Mouse (Mus musculus): ENCODE data around the gene Atxn7l1. TPM values are rescaled to one million over a fixed set of nuclear protein-coding genes. Genes with fewer than 3 reads are reported as not detected.

The Atxn7l1 gene
- polyA plus RNA-seq, 1 experiment, result not detected

- H3K4me3 ChIP-seq (ENCODE audit: insufficient read depth, low read depth, low read length), result no peak overlapping the region
- H3K4me1 ChIP-seq (ENCODE audit: control insufficient read depth, insufficient read depth, low read length), result peaks cover 10% of the 10 kb centered on the region
- TF ChIP-seq POLR2A (IDR thresholded peaks at IDR 0.05; ENCODE audit: insufficient read depth, low read depth, low read length), result no peak
- no peak for TF ChIP-seq CTCF (IDR thresholded peaks at IDR 0.05; ENCODE audit: insufficient read depth, low read depth, low read length)
- H3K27ac ChIP-seq (ENCODE audit: insufficient read depth, low read depth, low read length), result no peak overlapping the region
- 75% methylated on average over 8 of the region's 8 CpGs for WGBS
These were observed 19.2 kb downstream of the Atxn7l1 start for GRCm38 (mm10) chr12:33166712-33167111.

GRCm38 (mm10) chr12:33167545-33167944 is 20.1 kb downstream of the Atxn7l1 start:
- WGBS, result 47% methylated on average over 5 of the region's 5 CpGs
- Histone ChIP-seq H3K4me3 (ENCODE audit: insufficient read depth, low read depth, low read length) (no peak overlapping the region), H3K27ac (ENCODE audit: insufficient read depth, low read depth, low read length) (no peak overlapping the region), H3K4me1 (ENCODE audit: control insufficient read depth, insufficient read depth, low read length) (peaks cover 7% of the 10 kb centered on the region)
- TF ChIP-seq CTCF (IDR thresholded peaks at IDR 0.05; ENCODE audit: insufficient read depth, low read depth, low read length), result no peak
- no peak for TF ChIP-seq POLR2A (IDR thresholded peaks at IDR 0.05; ENCODE audit: insufficient read depth, low read depth, low read length)

DNA sequence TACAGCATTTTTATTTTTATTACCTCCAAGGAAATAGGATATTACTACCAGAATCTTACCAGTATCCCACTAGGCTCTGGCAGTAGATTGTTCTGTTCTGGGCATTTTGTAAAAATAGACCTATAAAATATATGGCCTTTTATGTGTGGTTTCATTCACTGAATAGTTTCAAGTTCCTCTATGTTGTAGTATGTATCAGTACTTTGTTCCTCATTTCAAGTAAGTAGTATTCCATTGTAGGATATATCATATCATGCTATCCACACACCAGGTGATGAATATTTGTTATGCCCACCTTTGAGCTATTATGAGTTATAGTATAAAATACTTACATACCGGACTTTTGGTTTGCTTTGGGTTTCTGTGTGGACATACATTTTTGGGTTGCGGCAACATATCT is 21.0 kb downstream of the Atxn7l1 start:
- no peak overlapping the region for H3K27ac ChIP-seq (ENCODE audit: insufficient read depth, low read depth, low read length)
- H3K4me3 ChIP-seq (ENCODE audit: insufficient read depth, low read depth, low read length), result no peak overlapping the region
- over 99% methylated on average over 2 of the region's 2 CpGs for WGBS
- H3K4me1 ChIP-seq (ENCODE audit: control insufficient read depth, insufficient read depth, low read length), result peaks cover 12% of the 10 kb centered on the region
- TF ChIP-seq POLR2A (IDR thresholded peaks at IDR 0.05; ENCODE audit: insufficient read depth, low read depth, low read length) (no peak), CTCF (IDR thresholded peaks at IDR 0.05; ENCODE audit: insufficient read depth, low read depth, low read length) (no peak)

GRCm38 (mm10) chr12:33169777-33170494 is 22.4 kb downstream of the Atxn7l1 start:
- H3K27ac ChIP-seq (ENCODE audit: insufficient read depth, low read depth, low read length), result no peak overlapping the region
- peaks cover 22% of the 10 kb centered on the region for H3K4me1 ChIP-seq (ENCODE audit: control insufficient read depth, insufficient read depth, low read length)
- no peak overlapping the region for H3K4me3 ChIP-seq (ENCODE audit: insufficient read depth, low read depth, low read length)
- no peak for TF ChIP-seq POLR2A (IDR thresholded peaks at IDR 0.05; ENCODE audit: insufficient read depth, low read depth, low read length)
- TF ChIP-seq CTCF (IDR thresholded peaks at IDR 0.05; ENCODE audit: insufficient read depth, low read depth, low read length), result no peak
- WGBS, result 90% methylated on average over 11 of the region's 11 CpGs

DNA sequence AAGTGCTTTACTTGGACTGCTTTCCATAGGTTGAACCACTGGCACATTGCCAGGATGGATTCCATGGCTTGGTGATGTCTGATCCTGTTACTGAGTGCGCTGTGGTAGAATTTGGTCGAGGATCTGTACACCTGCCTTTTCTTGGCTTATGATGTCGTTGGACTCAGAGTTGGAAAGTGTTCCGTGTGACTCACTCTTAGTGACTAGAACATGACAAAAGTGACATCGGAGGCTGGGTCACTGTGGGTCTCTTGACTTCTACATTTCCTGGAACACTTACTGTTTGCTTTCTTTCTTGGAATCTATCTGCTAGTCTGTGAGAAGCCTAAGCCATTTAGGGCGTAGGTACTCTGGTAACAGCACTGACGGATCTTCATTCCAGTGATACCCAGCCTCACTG is 23.3 kb downstream of the Atxn7l1 start:
- Histone ChIP-seq H3K4me1 (ENCODE audit: control insufficient read depth, insufficient read depth, low read length) (peaks cover 30% of the 10 kb centered on the region), H3K27ac (ENCODE audit: insufficient read depth, low read depth, low read length) (no peak overlapping the region), H3K4me3 (ENCODE audit: insufficient read depth, low read depth, low read length) (no peak overlapping the region)
- TF ChIP-seq POLR2A (IDR thresholded peaks at IDR 0.05; ENCODE audit: insufficient read depth, low read depth, low read length), result no peak
- TF ChIP-seq CTCF (IDR thresholded peaks at IDR 0.05; ENCODE audit: insufficient read depth, low read depth, low read length), result no peak
- 86% methylated on average over 7 of the region's 7 CpGs for WGBS

- Histone ChIP-seq H3K4me1 (ENCODE audit: control insufficient read depth, insufficient read depth, low read length) (peaks cover 33% of the 10 kb centered on the region), H3K27ac (ENCODE audit: insufficient read depth, low read depth, low read length) (no peak overlapping the region), H3K4me3 (ENCODE audit: insufficient read depth, low read depth, low read length) (no peak overlapping the region)
- TF ChIP-seq POLR2A (IDR thresholded peaks at IDR 0.05; ENCODE audit: insufficient read depth, low read depth, low read length), result no peak
- 62% methylated on average over 9 of the region's 9 CpGs for WGBS
These were observed 25.4 kb downstream of the Atxn7l1 start for GRCm38 (mm10) chr12:33172926-33173325.

- no peak overlapping the region for H3K27ac ChIP-seq (ENCODE audit: insufficient read depth, low read depth, low read length)
- 94% methylated on average over 8 of the region's 8 CpGs for WGBS
- TF ChIP-seq POLR2A (IDR thresholded peaks at IDR 0.05; ENCODE audit: insufficient read depth, low read depth, low read length), result no peak
- no peak for TF ChIP-seq CTCF (IDR thresholded peaks at IDR 0.05; ENCODE audit: insufficient read depth, low read depth, low read length)
- peaks cover 33% of the 10 kb centered on the region for H3K4me1 ChIP-seq (ENCODE audit: control insufficient read depth, insufficient read depth, low read length)
- H3K4me3 ChIP-seq (ENCODE audit: insufficient read depth, low read depth, low read length), result no peak overlapping the region
These were observed 26.2 kb downstream of the Atxn7l1 start for GRCm38 (mm10) chr12:33173720-33174141.

- no peak overlapping the region for H3K27ac ChIP-seq (ENCODE audit: insufficient read depth, low read depth, low read length)
- no peak overlapping the region for H3K4me3 ChIP-seq (ENCODE audit: insufficient read depth, low read depth, low read length)
- TF ChIP-seq CTCF (IDR thresholded peaks at IDR 0.05; ENCODE audit: insufficient read depth, low read depth, low read length), result no peak
- no peak for TF ChIP-seq POLR2A (IDR thresholded peaks at IDR 0.05; ENCODE audit: insufficient read depth, low read depth, low read length)
- WGBS, result 87% methylated on average over 7 of the region's 7 CpGs
- H3K4me1 ChIP-seq (ENCODE audit: control insufficient read depth, insufficient read depth, low read length), result peaks cover 33% of the 10 kb centered on the region
These were observed 26.7 kb downstream of the Atxn7l1 start for GRCm38 (mm10) chr12:33174171-33174570.

DNA sequence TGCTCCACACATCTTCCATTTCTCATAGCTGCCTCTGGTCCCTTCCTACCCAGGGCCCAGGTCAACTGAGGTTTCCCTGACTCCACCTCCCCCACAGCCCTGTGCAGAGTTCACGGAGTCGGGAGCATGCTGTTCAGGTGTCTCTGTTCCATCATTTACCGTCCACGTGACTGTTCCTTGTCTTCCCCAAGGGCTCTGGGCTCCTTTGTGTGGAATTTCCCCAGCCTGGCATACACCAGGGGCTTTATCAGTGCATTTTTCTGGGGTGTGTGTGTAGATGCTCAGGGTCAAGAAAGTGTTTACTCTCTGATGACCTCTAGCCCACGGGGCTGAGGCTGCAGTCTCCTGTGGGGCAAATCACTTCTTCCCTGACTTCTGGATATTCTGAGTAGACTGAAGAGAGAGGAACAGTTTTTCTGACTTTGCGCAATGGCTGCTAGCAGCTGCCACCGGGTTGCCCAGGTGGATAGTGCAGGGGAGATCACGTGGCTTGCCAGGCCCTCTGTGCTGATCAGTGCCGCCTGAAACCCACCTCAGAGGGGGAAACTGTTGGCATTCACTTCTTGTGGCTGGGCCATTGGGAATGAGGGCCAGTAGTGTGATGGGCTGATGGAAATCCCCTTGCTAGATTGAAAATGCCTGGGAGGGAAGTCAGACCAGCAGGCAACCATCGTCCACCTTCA is 27.3 kb downstream of the Atxn7l1 start:
- Histone ChIP-seq H3K4me3 (ENCODE audit: insufficient read depth, low read depth, low read length) (no peak overlapping the region), H3K27ac (ENCODE audit: insufficient read depth, low read depth, low read length) (no peak overlapping the region), H3K4me1 (ENCODE audit: control insufficient read depth, insufficient read depth, low read length) (peaks cover 33% of the 10 kb centered on the region)
- TF ChIP-seq CTCF (IDR thresholded peaks at IDR 0.05; ENCODE audit: insufficient read depth, low read depth, low read length) (no peak), POLR2A (IDR thresholded peaks at IDR 0.05; ENCODE audit: insufficient read depth, low read depth, low read length) (no peak)
- 80% methylated on average over 10 of the region's 10 CpGs for WGBS

All from olfactory bulb, adult 2 months (tissue).